Mouse (Mus musculus): ENCODE measurements at regions not wholly inside any gene's neighbourhood (a gene's known extent, or its start where the extent isn't known, plus 50 kb on each side); places are given as distances from the start of the nearest gene placed in this dataset.

DNA sequence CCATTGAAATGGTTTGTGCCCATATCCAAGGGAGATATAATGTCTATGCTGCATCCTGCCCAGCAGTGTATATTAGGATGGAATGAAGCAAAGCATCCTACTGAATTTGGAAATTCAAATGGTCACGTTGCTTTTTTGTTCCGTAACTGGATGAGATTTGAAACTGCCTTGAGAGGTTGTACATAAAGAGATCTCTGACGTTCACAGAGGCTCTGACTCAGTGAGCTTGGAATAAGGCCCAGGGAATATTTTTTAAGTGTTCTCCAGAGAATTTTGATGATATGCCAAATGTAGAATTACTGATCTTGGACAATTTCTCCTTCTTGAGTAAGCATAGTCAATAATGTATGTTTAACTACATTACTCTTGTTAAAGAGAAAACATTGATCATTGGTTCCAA, 104.2 kb downstream of the Aldh8a1 start:
- in situ Hi-C loops (cut with MboI; ENCODE audit: low sequenced_read_pairs) = no loop called here

DNA sequence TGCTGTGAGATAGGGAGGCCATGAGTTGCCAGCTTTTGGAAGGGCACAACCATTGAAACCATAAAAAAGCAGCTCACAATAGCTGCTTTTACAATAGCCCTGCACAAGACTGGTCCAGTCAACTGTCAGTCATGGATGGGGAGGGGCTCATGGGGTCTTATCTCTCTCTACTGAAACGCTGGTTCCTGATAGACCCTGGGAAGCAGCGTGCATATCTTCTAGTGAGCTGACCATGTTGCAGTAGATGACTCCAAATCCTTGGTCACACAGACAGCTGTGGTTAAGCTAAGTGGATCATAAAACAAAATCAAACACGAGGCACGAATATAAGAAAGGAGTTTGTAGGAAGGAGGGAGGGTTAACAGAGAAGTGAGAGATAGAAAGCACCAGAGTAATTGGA, 105.0 kb downstream of the Aldh8a1 start:
- in situ Hi-C loops (cut with MboI; ENCODE audit: low sequenced_read_pairs) = no loop called here

DNA sequence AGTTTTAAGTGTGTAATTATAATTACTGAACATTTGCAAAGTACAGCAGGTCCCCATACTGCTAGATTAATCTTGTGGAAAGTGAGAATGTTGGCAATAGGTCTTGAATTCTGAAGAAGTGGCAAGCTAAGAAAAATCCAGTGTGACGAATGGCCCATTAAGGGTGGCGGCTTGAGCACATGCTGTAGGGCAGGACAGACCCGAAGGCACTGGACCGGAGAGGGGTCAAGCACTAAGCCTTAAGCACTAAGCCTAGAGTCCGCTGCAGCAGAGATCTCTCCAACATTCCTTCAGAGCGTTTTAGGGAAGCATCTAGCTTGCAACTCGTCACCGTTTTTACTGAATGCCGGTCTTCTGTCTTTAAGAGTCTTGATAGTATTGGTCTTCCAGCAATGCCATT, 105.6 kb downstream of the Aldh8a1 start:
- in situ Hi-C loops (cut with MboI; ENCODE audit: low sequenced_read_pairs) = no loop called here

DNA sequence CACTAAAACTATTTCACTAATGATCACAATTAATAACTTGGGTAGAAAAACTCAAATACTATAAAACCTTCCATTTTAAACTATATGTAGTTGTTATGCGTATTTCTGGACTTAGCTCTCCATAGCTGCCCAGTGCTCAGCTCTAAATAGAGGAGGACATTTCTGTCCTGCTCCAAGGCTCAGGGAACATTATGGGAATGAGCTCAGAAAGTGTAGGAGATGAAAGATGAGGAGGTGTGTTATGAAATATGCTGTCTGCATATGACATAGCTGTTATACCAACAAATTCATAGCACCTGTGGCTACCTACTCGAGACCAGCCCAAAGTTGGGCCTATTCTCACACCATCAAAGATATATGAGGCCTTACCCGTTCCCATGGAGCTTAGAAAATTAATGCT, 106.3 kb downstream of the Aldh8a1 start:
- in situ Hi-C loops (cut with MboI; ENCODE audit: low sequenced_read_pairs) = no loop called here

DNA sequence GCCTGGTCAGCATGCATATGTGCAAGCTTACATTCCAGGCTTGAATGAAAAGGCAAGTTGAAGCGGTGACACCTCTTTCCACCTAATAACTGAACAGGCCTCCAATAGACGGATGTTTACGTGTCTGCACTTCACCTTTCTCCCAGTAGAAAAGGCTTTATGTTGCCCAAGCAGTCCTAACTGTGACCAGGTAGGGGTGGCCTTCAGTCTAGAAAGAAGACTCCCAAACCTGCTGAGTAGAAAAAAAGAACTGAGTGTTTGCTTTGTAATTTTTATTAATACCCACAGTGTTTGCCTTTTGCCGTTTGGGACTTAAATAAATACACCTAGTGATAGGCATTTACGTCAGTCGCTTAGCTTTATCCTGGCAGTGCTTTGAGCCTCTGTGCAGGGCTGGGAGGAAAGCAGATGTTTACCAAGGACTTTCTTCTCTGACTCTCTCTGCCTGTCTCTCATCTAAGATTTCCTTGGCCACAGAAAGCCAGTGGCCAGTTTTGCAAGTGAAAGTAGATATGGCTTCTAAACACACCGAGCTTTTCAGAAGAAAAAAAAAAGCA, 104.5 kb upstream of the 1700020N01Rik start:
- in situ Hi-C loops (cut with MboI; ENCODE audit: low sequenced_read_pairs) = no loop called here

DNA sequence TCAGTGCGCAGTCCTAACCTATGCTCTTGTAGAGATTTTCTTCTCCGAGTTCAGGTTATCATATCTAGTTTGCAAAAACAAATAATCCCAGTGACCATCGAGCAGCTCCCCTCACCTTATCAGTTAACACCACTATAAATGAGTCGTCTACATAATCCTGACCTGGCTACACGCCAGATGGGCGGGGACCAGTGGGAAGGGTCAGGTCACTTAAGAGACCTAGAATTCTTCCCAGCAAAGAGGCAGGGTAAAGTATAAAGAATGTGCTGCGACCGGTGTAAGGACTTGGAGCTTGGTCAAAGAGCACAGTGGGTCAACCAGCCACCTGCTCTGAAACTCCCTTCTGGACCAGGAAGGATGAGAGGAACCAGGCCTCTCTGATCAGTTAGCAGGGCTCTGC, 102.0 kb upstream of the 1700020N01Rik start:
- in situ Hi-C loops (cut with MboI; ENCODE audit: low sequenced_read_pairs) = no loop called here

DNA sequence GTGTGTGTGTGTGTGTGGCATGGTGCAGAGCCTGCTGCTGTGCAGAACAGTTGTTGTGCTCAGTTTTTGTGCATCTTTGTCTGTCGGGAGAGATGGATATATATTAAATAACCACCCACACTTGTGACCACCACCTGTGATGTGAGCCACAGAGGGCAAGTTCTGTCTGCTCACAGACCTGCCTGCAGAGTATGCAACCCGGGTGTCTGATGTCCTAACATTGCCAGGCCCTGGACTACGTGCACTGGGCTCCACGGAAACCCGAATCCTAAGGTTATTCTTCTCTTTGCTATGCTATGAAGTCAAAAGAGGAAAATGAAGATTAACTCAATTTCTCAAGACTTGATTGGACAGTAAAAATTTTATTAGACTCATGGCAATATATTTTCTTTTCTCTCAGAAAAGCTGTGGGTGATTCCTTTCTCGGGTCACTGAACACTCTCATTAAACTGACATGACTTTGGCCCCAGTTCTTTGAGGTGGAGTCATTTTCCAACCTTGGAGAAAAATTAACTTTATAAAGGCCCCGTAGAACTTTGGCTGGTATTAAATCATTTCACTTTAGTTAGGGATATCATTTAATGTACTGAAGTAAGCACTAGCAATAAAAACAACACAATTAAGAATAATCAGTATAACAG, 100.6 kb upstream of the 1700020N01Rik start:
- in situ Hi-C loops (cut with MboI; ENCODE audit: low sequenced_read_pairs) = no loop called here

DNA sequence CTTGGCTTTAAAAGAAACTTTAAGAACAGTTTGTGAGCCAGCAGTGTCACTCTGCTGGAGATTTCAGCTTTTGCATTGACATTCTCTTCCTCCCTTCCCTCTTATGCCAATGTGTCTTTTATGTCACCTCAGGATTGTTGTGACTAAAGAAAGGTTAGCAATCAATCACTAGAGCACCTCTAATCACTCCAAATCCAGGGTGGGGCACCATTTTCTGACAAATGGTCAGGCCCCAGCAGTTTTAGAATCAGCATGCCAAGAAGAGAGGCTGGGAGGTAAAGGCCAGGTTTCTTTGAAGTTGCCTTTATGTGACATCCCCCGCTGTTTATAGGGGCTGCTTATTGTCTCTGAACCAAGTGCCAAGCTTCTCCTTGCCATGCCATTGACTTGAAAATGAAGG, 98.4 kb upstream of the 1700020N01Rik start:
- in situ Hi-C loops (cut with MboI; ENCODE audit: low sequenced_read_pairs) = no loop called here

DNA sequence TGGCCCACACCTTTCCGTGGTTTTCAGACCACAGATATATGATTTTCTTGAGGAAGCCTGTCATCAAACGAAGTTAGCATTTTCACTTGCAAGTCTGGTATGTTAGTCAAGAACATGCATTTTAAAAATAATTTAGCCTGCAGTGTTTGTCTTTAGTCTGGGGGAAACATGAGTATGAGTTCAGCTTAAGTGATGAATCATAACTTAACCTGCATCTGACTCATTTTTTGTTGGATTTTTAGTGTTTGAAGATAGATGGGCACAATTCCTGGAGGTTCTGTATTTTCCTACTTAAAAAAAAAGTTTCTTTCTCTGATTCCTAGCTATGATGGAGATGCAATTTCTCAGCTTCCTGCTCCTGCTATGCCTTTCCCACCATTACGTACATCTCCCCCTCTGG, 95.8 kb upstream of the 1700020N01Rik start:
- in situ Hi-C loops (cut with MboI; ENCODE audit: low sequenced_read_pairs) = no loop called here

DNA sequence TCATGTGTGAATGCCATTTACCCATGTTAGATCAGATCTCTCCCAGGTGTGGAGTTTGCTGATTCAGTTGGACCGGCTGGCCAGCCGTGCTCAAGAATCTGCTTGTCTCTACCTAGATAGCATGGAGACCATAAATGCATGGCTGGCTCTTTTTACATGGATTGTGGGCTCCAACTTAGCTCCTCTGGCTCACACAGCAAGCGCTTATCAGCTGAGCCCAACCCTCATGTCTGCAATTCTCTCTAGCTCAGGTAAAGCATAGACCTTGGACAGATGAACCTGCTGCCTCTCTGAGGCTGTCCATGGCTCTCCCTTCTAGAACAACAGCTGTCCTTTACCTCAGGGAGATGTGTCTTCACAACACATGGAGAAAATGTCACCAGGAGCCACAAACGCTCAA, 94.8 kb upstream of the 1700020N01Rik start:
- in situ Hi-C loops (cut with MboI; ENCODE audit: low sequenced_read_pairs) = no loop called here

DNA sequence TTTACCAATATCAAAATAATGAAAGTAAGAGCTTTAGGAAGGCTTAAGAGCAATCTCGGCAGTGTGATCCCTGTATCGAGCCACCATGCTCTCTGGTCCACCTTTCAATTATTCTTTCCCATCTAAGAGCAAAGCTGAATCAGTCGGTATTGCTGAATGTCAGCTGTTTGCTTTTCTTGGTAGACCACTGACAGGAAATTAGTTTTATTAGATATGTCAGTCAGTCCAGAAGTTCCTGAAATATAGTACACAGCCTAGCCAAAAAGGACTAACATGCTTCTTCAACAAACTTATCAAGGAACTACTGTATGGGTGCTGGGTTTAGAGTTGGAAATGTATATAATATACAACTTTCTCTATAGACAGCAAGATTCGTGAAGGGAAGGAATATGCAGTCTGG, 91.3 kb upstream of the 1700020N01Rik start:
- in situ Hi-C loops (cut with MboI; ENCODE audit: low sequenced_read_pairs) = no loop called here

DNA sequence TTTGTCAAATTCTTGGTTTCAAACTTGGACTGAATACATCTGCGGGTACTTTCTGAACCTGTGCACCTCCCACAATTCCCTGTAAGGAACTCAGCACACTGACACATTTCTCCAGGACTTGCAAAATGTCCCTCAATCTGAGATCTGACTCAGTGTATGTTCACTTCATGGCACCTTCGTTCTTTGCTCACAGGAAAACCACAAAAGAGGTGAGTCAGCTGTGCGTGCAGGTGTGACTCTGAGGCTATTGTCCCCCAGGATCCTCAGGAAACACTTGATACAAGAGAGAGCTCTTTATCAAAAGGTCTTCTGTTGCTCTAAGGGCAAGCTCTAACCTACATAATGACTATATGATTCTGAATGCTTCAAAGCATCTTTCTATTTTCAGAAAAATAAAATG, 88.5 kb upstream of the 1700020N01Rik start:
- in situ Hi-C loops (cut with MboI; ENCODE audit: low sequenced_read_pairs) = no loop called here

DNA sequence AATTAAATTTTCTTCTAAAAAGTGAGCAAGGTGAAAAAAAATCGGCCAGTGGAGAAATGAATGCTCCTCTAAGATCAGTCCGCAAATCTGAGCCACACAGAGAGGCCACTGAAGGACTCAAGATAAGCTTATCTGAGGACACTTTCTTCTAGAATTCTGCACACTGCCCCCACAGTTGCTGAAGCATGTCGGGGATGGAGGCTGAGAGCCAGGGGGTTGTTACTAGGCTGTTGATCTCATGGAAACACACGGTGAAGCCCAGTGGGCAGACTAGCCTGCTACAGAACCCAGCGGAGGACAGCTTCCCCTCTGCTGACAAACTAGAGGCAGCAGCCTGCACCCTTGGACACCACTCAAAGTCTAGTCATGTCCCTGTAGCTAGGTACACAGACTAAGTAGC, 81.6 kb upstream of the 1700020N01Rik start:
- in situ Hi-C loops (cut with MboI; ENCODE audit: low sequenced_read_pairs) = no loop called here

DNA sequence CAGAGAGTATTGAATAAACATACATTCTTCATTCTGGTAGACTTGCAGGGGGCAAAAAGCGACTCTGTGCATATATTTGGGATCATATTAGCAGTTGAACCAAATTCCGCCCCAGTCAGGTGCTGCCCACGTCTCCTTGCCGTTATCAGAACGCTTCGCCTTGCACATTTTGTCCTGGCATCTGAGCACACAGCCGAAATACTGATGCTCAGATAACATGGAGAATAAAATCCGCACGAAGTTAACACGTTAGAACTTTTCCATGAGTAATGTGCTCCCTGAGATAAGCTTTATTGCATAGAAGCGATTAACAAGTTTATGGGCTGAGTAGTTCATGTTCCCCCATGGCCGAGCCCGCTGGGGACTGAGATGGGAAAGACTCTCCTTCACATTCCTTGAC, 80.5 kb upstream of the 1700020N01Rik start:
- in situ Hi-C loops (cut with MboI; ENCODE audit: low sequenced_read_pairs) = no loop called here

DNA sequence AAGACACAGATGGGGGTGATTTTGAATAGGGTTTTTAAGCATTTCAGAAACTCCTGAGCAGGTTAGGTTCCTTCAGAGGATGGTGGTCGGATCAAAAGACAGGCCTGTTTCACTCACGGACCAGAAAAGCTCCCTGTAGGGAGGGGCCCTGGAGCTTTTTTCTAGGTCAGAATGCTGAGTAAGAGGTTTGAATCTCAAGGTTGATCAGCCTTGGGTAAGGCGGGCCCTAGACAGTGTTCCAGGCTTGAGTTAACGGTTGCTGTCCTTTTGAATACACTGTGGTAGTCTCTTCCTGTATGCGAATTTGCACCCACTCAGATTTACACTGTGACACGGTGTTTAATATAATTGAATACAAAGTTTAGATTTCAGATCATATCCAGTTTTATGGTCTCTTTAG, 75.2 kb upstream of the 1700020N01Rik start:
- in situ Hi-C loops (cut with MboI; ENCODE audit: low sequenced_read_pairs) = no loop called here

DNA sequence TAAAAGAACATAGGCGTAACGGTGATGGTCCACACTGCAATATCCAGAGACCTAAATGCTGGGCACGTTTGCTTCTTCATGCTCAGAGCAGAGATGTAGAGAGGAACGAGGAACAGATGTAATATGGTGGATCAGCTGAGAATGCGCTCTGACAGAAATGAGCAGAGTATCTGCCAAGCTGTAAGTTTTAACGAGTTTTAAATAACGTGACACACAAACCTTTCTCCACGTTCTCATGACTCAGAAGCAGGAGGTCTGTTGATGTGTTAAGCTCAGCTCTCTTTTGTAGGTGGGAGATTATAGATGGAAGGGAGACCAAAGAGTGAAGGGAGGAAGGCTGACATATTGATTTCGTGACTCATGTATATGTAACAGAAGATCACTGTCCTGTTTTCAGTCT, 72.1 kb upstream of the 1700020N01Rik start:
- in situ Hi-C loops (cut with MboI; ENCODE audit: low sequenced_read_pairs) = no loop called here

DNA sequence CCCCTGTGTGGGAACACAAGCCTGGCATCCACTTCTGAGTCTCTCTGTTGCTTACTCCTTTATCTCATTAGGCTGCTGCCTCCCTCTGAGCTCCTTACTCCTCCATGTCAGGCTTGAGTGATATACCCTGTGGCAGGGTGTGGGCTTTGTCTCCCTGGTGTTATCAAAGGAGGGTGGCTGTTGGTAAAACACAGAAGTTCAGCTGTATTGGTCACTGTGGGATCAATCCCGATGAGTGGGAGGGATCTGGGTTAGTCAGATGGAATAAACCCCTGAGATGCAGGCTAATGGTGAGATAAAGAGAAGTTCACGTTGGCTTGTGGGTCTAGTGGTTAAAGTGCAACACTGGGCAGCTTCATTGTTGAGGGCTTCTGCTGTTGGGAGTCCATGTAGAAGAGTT, 67.4 kb upstream of the 1700020N01Rik start:
- in situ Hi-C loops (cut with MboI; ENCODE audit: low sequenced_read_pairs) = no loop called here

DNA sequence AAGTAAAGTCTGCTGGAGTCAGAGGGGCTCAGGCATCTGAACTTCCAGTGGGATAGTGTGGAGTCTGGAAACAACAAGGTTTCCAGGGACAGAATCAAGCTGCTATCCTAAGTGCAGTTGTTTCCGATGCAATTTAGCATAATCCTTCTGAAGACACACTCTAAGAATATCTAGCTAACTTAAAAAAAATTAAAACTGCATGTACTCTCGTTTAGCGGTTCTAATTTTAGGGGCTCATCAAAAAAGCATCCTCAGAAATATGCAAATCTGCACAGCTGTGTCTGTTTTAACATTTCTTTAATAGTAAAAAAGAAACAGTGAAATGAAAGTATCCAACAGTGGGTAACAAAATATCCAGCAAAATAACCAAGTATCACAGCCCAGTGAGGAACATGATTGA, 64.5 kb upstream of the 1700020N01Rik start:
- in situ Hi-C loops (cut with MboI; ENCODE audit: low sequenced_read_pairs) = no loop called here

DNA sequence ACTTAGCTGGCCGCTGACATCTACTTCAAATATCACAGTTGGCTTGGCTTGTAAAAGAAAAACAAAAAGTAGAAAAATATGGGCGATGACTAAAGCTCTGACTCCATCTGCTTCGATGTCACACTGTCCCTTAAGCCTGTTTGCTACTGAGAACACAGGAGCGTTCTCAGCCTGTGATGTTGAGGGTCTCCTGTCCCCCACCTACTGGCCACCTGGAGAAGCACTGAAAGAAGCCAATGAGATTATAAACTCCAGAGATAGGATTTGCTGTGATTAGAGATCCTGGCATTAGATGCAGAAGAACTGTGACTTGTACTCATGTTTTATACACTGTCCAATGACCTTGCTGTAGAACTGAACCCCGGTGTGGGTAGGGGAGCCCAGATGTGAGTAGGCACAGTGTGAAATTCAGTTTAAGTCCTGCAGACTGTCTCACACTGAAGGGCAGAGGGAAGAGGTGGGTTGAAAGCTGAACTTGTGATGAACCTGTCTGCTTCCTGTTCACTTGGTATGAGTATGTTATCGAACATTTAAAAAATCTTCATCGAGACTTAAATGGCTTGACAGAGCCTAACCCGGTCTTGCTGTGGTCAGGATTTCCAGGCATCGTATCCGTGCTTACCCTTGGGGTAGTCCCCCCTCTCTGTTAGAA, 63.7 kb upstream of the 1700020N01Rik start:
- in situ Hi-C loops (cut with MboI; ENCODE audit: low sequenced_read_pairs) = no loop called here

DNA sequence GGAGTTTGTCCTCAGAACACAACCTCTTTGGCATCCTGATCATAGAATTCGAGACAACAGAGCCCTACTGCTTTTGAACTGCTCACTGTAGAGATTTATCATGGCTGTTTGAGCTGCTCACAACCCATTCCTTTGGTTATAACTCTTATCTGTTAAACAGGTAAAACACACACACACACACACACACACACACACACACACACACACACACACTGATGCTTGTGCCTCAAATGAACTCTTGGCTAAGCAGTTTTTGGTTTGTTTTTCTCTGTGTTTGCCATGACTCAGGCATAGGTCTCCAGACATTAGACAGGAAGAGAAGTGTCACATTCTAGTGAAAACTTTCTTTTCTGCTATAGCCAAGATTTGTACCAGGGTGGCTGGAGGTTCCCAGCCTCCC, 60.8 kb upstream of the 1700020N01Rik start:
- in situ Hi-C loops (cut with MboI; ENCODE audit: low sequenced_read_pairs) = no loop called here

DNA sequence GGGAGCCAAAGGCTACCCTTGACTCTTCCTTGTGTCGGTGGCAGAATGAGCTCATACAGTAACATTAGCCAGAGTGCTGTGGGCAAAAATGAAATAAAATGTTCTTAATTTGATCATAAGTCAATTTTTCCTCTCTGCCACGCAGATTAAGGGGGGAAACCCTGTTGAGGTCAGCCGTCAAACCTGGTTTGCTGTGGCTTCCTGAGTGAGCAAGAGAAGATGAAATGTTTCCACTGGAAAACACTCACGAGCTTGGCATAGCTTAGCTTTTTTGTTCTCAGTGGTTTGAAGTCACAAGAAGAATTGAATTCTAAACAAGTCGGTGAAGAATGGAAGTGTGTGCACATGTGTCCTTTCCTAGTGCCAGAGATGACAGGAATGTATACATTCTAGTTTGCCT, 57.3 kb upstream of the 1700020N01Rik start:
- in situ Hi-C loops (cut with MboI; ENCODE audit: low sequenced_read_pairs) = no loop called here

DNA sequence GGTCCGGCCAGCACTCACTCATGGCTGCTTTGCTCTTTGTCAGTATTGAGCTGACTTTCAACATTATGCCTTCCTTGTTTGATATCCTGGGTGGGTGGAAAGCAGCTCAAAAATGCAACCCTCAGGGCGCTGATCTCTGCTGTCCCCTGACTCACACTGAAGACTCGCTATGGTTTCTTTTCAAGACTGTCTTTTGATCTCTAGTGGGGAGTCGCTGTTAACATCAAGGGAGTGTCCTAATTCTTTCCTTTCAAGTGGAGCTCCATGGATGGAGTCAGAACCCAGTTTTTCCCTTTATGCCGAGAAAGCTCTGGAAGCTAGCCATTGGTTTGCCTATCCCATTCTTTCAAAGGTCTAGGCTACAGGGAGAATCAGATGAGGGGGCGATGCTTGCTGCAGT, 54.5 kb upstream of the 1700020N01Rik start:
- in situ Hi-C loops (cut with MboI; ENCODE audit: low sequenced_read_pairs) = no loop called here
